Mouse (Mus musculus): Measurements from ENCODE around the gene Naaladl2. TPM values are rescaled to one million over a fixed set of nuclear protein-coding genes. Genes with fewer than 3 reads are reported as not detected.
"Not testable (repeated sequence)": the region's sequence is repeated elsewhere in the genome, so short reads cannot be mapped to it uniquely, and the experiment has no call there.

Gene Naaladl2
- polyA plus RNA-seq, 1 experiment from 2014 or later, result 2.0 TPM

DNA sequence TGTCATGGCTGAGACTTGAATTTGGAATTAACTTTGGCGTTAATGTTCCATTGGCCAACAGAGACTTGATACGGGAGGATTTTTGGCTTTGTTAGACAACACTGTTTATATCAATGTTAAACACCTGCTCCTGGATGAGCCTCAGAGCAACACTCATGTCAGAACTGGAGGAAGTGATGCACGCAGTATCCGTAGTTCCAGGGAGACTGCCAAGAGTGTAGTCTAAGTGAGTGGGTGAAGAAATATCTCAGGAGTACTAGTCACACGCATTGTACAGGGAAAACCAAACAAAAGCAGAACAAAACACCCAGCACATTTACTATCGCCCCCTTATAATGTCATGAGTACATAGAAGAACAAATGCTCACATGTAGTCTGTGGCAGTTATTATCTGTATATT is 703.4 kb downstream of the Naaladl2 start:
- H3K4me1 ChIP-seq, result no peaks in the 10 kb centered on the region
- H3K9me3 ChIP-seq, result no peaks in the 10 kb centered on the region
- no peak overlapping the region for H3K4me3 ChIP-seq
- no peak overlapping the region for H3K27ac ChIP-seq
- no peaks in the 10 kb centered on the region for H3K36me3 ChIP-seq
- H3K9ac ChIP-seq, result no peak overlapping the region
- no peaks in the 10 kb centered on the region for H3K27me3 ChIP-seq
- no peak for ATAC-seq (ENCODE audit: low FRiP score, low read depth)
- H3K4me2 ChIP-seq (replicated peaks), result no peak overlapping the region
- 91% methylated on average over 6 of the region's 6 CpGs for WGBS

DNA sequence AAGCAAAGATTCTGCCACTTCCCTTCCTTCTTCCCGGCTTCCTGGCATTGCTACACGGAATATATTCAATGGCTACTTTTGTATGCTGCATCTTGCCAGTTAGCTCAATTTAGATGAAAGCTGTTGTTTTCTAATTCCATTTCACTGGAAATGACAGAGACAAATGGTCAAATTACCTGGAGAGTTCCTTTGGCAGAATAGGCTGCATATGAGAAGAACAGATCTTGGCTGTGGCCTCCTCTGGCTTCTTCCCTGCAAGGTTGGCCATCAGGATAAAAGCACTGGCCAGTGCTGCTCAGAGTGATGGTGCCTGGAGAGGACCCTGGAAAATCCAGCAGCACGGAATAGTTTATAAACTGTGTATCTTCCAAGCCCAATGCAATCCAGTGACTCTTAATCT is 711.3 kb downstream of the Naaladl2 start:
- WGBS, result 90% methylated on average over 3 of the region's 3 CpGs
- Histone ChIP-seq H3K27me3 (no peaks in the 10 kb centered on the region), H3K27ac (no peak overlapping the region), H3K9ac (no peak overlapping the region), H3K4me3 (no peak overlapping the region), H3K36me3 (no peaks in the 10 kb centered on the region), H3K4me1 (no peaks in the 10 kb centered on the region), H3K4me2 (replicated peaks) (no peak overlapping the region), H3K9me3 (no peaks in the 10 kb centered on the region)
- ATAC-seq (ENCODE audit: low FRiP score, low read depth), result no peak

DNA sequence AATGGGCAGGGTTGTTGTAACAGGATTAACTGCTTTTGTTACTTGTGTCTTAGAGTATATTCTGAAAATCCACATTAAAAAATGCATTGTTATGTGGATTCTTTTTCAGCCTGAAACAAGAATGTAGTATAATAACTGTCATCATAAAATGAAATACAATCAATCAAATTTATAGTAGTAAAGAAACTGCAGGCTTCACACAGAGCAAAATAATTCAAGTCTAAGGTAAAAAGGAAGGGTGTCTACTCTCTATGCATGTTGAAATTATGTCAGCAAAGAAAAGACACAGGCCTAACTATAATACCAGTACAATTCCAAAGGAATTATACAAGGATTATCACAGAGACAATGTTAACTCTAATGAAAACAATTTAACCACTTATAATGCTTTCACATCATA is 752.3 kb downstream of the Naaladl2 start:
- H3K9ac ChIP-seq, result no peak overlapping the region
- no peak overlapping the region for H3K4me3 ChIP-seq
- H3K9me3 ChIP-seq, result no peaks in the 10 kb centered on the region
- H3K36me3 ChIP-seq, result no peaks in the 10 kb centered on the region
- no peaks in the 10 kb centered on the region for H3K27me3 ChIP-seq
- ATAC-seq (ENCODE audit: low FRiP score, low read depth), result no peak
- H3K4me2 ChIP-seq (replicated peaks), result no peak overlapping the region
- H3K4me1 ChIP-seq, result no peaks in the 10 kb centered on the region
- no peak overlapping the region for H3K27ac ChIP-seq

DNA sequence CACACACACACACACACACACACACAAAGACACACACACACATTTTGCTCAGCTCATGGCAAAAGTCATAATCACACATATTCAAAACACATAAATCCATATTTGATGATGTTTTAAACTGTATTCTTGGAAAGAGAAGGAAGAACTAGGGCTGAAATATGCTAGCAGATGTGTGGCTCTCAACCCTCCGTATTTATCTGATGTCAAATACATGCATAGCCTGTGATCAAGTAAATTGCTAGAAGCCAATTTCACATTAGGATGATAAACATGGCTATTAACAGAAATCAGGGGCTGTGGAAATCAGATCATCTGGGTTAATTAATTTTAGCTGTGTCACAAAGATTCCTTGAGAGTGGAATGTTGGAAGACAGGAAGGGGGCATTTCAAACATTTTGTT is 752.8 kb downstream of the Naaladl2 start:
- H3K27me3 ChIP-seq, result no peaks in the 10 kb centered on the region
- H3K36me3 ChIP-seq, result no peaks in the 10 kb centered on the region
- 75% methylated on average over 1 of the region's 1 CpGs for WGBS
- H3K4me1 ChIP-seq, result no peaks in the 10 kb centered on the region
- H3K9ac ChIP-seq, result no peak overlapping the region
- no peaks in the 10 kb centered on the region for H3K9me3 ChIP-seq
- no peak overlapping the region for H3K4me2 ChIP-seq (replicated peaks)
- no peak for ATAC-seq (ENCODE audit: low FRiP score, low read depth)
- H3K27ac ChIP-seq, result no peak overlapping the region
- no peak overlapping the region for H3K4me3 ChIP-seq

DNA sequence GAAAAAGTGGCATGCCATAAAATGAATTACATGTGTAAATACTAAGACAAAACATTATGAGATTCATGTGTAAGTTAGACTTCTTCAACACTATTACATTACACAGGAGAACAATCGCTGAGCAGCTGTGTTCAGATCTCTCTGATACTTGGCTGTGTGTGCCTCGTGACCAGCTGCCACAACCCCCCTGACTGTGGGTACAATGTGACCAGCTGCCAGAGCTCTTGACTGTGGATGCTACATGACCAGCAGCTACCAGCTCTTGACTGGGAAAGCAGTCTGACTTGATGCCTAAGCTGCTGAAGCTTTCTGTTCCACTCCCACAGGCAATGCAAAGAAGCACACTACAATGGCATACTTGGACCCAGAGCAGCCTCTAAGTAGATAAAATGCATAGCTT is 789.1 kb downstream of the Naaladl2 start:
- 61% methylated on average over 2 of the region's 2 CpGs for WGBS
- H3K27me3 ChIP-seq, result no peaks in the 10 kb centered on the region
- peak; percentile 59 for ATAC-seq (ENCODE audit: low FRiP score, low read depth)
- no peak overlapping the region for H3K4me2 ChIP-seq (replicated peaks)
- H3K9ac ChIP-seq, result no peak overlapping the region
- H3K36me3 ChIP-seq, result no peaks in the 10 kb centered on the region
- no peak overlapping the region for H3K27ac ChIP-seq
- no peak overlapping the region for H3K4me3 ChIP-seq
- H3K9me3 ChIP-seq, result no peaks in the 10 kb centered on the region
- no peaks in the 10 kb centered on the region for H3K4me1 ChIP-seq

DNA sequence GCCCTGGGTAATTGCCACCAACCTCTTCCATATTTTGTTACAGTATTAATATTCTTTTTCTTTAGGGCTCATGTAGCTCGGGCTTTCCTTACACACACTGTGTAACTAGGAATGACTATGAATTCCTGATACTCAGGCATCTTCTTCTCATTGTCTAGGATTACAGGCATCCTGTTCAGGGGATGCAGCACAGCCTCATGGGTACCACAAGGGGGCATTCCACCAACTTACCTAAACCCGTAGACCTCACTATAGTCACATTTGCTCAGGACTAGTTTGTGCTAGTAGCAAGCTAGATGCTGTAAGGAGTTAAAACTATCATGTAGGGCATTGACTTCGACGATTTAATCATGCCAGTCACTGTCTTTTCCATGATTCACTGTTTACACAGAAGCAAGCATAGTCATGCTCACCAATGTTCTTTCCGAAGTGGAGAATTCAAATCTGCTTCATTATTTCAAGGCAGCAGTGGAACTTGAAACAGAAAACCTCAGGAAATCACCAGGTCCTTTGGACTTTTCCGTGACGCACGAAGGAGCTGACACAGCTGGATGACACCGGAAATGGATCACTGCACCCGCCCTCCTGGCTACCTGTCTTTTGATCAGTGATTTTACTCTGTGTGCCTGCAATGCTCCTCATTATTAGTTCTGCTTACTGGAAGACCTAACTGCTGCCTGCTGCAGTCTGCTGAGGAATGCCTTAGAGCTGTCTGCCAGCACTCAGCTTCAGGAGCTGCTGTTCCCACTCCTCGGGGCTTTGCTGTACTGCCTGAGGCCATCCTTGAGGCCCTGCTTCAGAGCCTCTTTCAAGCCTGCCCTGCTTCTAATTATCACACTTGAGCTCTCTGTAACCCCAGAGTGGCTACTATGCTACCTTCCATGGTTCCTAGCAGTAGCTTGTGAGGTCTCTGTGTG is 822.3 kb downstream of the Naaladl2 start:
- no peak overlapping the region for H3K27ac ChIP-seq
- H3K36me3 ChIP-seq, result no peaks in the 10 kb centered on the region
- H3K9ac ChIP-seq, result no peak overlapping the region
- no peak overlapping the region for H3K4me3 ChIP-seq
- H3K9me3 ChIP-seq, result no peaks in the 10 kb centered on the region
- no peaks in the 10 kb centered on the region for H3K4me1 ChIP-seq
- 65% methylated on average over 11 of the region's 11 CpGs for WGBS
- ATAC-seq (ENCODE audit: low FRiP score, low read depth), result no peak
- H3K4me2 ChIP-seq (replicated peaks), result no peak overlapping the region
- H3K27me3 ChIP-seq, result no peaks in the 10 kb centered on the region

DNA sequence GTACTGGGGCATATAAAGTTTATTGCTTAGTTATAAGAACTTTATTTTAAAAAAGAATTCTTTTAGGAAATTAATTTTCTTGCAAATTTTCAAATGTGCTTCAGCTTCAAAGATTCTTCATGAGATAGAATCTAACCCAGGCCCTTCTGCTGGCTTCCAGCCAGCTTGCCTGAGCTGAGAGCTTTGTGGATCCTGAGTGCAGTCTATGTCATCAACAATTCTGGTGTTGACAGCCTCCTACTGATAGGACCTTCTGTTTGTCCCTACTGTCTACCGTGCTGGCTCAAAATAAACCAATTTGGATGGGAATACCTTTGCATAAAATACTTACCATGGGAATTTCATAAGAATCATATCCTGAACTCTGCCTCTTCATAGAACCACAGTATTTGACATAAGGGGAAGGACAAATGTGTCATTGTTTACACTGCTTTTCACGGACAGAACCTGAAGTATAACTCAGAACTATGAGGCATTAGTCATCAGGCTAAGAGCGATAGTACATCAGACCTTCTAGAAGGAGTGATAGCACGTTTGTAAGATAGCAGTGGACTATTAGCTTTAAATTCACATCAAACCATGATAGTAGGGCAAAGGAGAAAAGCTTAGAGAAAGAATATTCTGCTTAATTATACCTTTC is 829.3 kb downstream of the Naaladl2 start:
- Histone ChIP-seq H3K36me3 (no peaks in the 10 kb centered on the region), H3K4me2 (replicated peaks) (no peak overlapping the region), H3K4me3 (no peak overlapping the region), H3K9me3 (no peaks in the 10 kb centered on the region), H3K9ac (no peak overlapping the region), H3K4me1 (no peaks in the 10 kb centered on the region), H3K27me3 (no peaks in the 10 kb centered on the region), H3K27ac (no peak overlapping the region)
- no peak for ATAC-seq (ENCODE audit: low FRiP score, low read depth)
- 76% methylated on average over 4 of the region's 4 CpGs for WGBS

DNA sequence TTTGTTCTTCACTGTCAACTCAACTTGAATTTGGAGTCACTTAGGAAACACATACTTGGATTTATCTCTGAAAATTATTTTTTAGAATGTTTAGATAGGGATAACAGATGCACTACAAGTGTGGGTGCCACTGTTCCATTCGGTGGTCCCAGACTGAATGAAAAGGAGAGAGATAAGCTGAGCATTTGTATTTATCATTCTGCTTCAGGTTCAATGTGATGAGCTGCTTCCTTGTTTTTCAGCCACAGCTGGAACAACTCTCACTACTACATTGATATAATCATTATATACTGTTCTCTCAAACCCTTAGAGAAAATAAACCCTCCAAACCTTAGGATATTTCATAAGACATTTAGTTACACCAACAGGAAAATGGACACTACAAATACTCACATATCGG is 918.6 kb downstream of the Naaladl2 start:
- Histone ChIP-seq H3K36me3 (no peaks in the 10 kb centered on the region), H3K27ac (no peak overlapping the region), H3K9me3 (no peaks in the 10 kb centered on the region), H3K9ac (no peak overlapping the region), H3K4me1 (no peaks in the 10 kb centered on the region), H3K4me3 (no peak overlapping the region), H3K27me3 (no peaks in the 10 kb centered on the region), H3K4me2 (replicated peaks) (no peak overlapping the region)
- 91% methylated on average over 2 of the region's 2 CpGs for WGBS
- no peak for ATAC-seq (ENCODE audit: low FRiP score, low read depth)

DNA sequence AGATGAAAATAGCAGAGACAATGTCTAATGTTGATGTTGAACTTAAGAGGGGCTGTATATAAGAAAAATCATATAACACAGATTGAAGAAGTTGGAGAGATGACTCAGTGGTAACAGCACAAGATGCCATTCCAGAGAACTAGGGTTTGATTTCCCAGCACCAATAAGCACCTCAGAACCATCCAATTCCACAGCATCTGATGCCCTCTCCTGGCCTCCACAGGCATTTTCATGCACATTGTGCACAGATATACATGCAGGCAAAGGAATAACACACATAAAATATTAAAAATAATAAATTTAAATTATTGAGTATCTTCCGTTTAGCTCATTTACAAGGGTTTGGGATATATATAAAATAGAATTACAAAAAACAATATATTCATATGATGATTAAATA is 926.6 kb downstream of the Naaladl2 start:
- H3K4me3 ChIP-seq, result no peak overlapping the region
- ATAC-seq (ENCODE audit: low FRiP score, low read depth), result no peak
- no peaks in the 10 kb centered on the region for H3K4me1 ChIP-seq
- no peak overlapping the region for H3K27ac ChIP-seq
- no peaks in the 10 kb centered on the region for H3K27me3 ChIP-seq
- H3K4me2 ChIP-seq (replicated peaks), result no peak overlapping the region
- H3K36me3 ChIP-seq, result no peaks in the 10 kb centered on the region
- WGBS, result 95% methylated on average over 1 of the region's 1 CpGs
- H3K9ac ChIP-seq, result no peak overlapping the region
- no peaks in the 10 kb centered on the region for H3K9me3 ChIP-seq

DNA sequence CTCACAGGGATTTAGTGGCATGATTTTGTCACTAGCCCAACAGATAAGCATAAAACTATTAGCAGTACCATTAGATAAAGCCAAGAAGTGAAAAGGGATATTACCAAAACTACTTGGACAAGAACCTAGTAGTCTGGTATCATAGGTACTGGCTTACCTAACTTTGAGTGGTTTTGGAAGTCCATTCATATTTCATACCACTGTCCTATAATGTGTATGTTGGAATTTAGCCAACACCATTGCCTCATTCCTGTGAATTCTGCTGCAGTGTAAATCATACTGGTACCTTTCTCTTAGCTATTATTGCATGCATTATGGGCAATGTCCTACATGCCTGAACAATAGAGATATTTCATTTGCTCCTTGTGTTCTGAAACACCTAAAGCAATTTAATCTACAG is 977.5 kb downstream of the Naaladl2 start:
- ATAC-seq (ENCODE audit: low FRiP score, low read depth), result no peak
- no peak overlapping the region for H3K4me3 ChIP-seq
- H3K9me3 ChIP-seq, result no peaks in the 10 kb centered on the region
- no peaks in the 10 kb centered on the region for H3K4me1 ChIP-seq
- H3K27ac ChIP-seq, result no peak overlapping the region
- no peaks in the 10 kb centered on the region for H3K36me3 ChIP-seq
- H3K27me3 ChIP-seq, result no peaks in the 10 kb centered on the region
- H3K9ac ChIP-seq, result no peak overlapping the region
- no peak overlapping the region for H3K4me2 ChIP-seq (replicated peaks)

DNA sequence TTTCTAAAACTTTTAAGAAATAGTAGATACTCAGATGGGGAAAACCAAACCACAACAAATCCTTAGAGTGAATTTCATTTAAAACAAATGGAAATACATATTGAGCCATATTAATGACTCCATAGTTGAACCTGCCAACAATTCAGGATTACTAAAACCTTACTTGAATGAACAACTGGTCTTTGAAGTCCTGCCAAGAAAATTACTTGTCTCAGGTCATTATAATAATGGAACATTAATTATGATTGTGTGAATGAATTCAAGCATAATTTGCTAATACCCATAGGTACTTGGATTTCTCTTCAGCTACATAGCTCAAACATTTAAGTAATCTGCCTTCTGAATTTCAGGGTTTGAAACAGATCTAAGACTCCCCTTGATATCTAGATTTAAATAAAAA is 980.1 kb downstream of the Naaladl2 start:
- Histone ChIP-seq H3K4me3 (no peak overlapping the region), H3K9ac (no peak overlapping the region), H3K9me3 (no peaks in the 10 kb centered on the region), H3K27me3 (no peaks in the 10 kb centered on the region), H3K4me1 (no peaks in the 10 kb centered on the region), H3K36me3 (no peaks in the 10 kb centered on the region), H3K4me2 (replicated peaks) (no peak overlapping the region), H3K27ac (no peak overlapping the region)
- ATAC-seq (ENCODE audit: low FRiP score, low read depth), result no peak

DNA sequence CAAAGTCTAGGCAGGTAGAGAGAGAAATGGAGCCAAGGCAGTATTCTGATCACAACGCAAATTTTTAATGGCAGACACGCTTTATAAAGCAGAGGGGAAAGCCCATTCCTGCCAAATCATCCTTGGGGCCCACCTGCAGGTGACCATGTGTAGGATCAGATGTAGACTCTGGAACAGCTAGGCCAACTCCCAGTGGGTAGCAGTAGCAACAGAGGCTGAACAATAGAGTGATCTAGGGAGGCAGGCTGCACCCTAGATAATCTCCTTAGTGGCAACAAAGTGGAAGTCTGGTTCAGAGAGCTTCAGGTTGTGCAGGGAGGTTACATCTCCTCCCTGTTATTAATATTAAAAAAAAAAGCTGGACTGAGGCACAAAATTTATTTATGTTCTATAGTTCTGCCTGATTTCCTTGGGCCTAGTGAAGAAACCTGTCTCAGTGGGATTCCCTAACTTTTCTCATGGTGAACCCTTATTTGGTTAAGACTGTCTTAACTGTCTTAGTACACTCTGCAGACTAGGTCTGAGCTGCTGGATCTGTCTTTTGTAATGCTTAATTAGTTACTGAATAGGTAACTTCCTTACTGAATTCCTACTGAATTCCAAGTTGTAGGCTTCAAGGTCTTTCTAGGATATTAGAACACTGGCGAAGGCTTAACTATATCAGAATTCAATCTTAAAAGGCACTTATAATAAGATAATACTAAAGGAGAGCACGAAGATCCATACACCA is 992.8 kb downstream of the Naaladl2 start:
- H3K4me2 ChIP-seq (replicated peaks); H3K27me3 ChIP-seq: not testable (repeated sequence)
- WGBS, result 78% methylated on average over 4 of the region's 4 CpGs

More for the DNA sequence above, 992.8 kb downstream of the Naaladl2 start:
- not testable (repeated sequence) for H3K27ac ChIP-seq; H3K4me3 ChIP-seq; H3K9me3 ChIP-seq; H3K4me1 ChIP-seq; ATAC-seq (ENCODE audit: low FRiP score, low read depth); H3K36me3 ChIP-seq; H3K9ac ChIP-seq

Data from limb, embryonic 13.5 days (tissue).